Mouse (Mus musculus) kidney, adult 2 months (tissue): ENCODE results near the gene Utp14a.

Source experiments
- CTCF ChIP-seq: fragments of 200-500 bp; conservative IDR thresholded peaks from 2 replicates; pipeline ENCODE4 v1.5.1; 2011; ENCODE audit warnings: low read depth, mild to moderate bottlenecking, control low read depth, low read length, moderate library complexity, mixed read lengths; ENCODE audit not compliant: insufficient read depth, insufficient read length
- POLR2A ChIP-seq: fragments of 200-500 bp; IDR thresholded peaks from one replicate; pipeline ENCODE4 v1.6.1; 2011; ENCODE audit warnings: low read depth, low read length, control low read depth

- TF ChIP-seq POLR2A (no peak), CTCF (no peak)
Observed at GRCm38 (mm10) chrX:48288008-48288407, 31.3 kb downstream of the Utp14a start.
